Mouse (Mus musculus) embryonic facial prominence, embryonic 12.5 days (tissue): ENCODE measurements around the gene Hspa14. TPM values are rescaled to one million over a fixed set of nuclear protein-coding genes. Genes with fewer than 3 reads are reported as not detected.
A peak's percentile ranks its signal among the peaks of the same experiment; 100 is the strongest.

Source experiments
- ATAC-seq: fragments of 200-750 bp; cut with Nextera tagmentation; 2 replicates; pipeline ENCODE4 v1.8.0; 2017; ENCODE audit not compliant: insufficient number of reproducible peaks, insufficient read depth, low FRiP score, low TSS enrichment
- H3K27ac ChIP-seq: fragments of 300-500 bp; sonication (generic); 2 replicates; pipeline ENCODE4 v1.5.1; 2016; ENCODE audit warnings: mild to moderate bottlenecking
- H3K27me3 ChIP-seq: fragments of 300-500 bp; sonication (generic); 2 replicates; pipeline ENCODE4 v1.6.1; 2016; ENCODE audit warnings: mild to moderate bottlenecking, moderate library complexity
- H3K36me3 ChIP-seq: fragments of 300-500 bp; sonication (generic); 2 replicates; pipeline ENCODE4 v1.6.1; 2016; ENCODE audit warnings: mild to moderate bottlenecking
- H3K4me1 ChIP-seq: fragments of 300-500 bp; sonication (generic); 2 replicates; pipeline ENCODE4 v1.6.1; 2016
- H3K4me2 ChIP-seq: fragments of 300-500 bp; sonication (generic); replicated peaks from 2 replicates; pipeline ENCODE4 v1.6.1; 2016; ENCODE audit warnings: mild to moderate bottlenecking, moderate library complexity
- H3K4me3 ChIP-seq: fragments of 300-500 bp; sonication (generic); 2 replicates; pipeline ENCODE4 v1.5.1; 2016; ENCODE audit warnings: mild to moderate bottlenecking
- H3K9ac ChIP-seq: fragments of 300-500 bp; sonication (generic); 2 replicates; pipeline ENCODE4 v1.6.1; 2016; ENCODE audit warnings: mild to moderate bottlenecking, moderate library complexity
- H3K9me3 ChIP-seq: fragments of 300-500 bp; sonication (generic); 2 replicates; pipeline ENCODE4 v1.6.1; 2016; ENCODE audit warnings: mild to moderate bottlenecking, moderate library complexity
- WGBS: fragments of 180-500 bp; shearing (Covaris S2); methylation state at CpG from one replicate; pipeline ENCODE4 v1.1.7; 2016; 5-methylcytosine and 5-hydroxymethylcytosine counted together
- polyA plus RNA-seq: library from polyadenylated mRNA; unstranded; fragments of >200 nt; fragmentation: Nextera tagmentation; extraction: Ambion mirVana; gene quantifications from 2 replicates; pipeline ENCODE4 v1.2.1, GENCODE M21; 2016

The Hspa14 gene
- polyA plus RNA-seq, 1 experiment from 2014 or later = 104 TPM

DNA sequence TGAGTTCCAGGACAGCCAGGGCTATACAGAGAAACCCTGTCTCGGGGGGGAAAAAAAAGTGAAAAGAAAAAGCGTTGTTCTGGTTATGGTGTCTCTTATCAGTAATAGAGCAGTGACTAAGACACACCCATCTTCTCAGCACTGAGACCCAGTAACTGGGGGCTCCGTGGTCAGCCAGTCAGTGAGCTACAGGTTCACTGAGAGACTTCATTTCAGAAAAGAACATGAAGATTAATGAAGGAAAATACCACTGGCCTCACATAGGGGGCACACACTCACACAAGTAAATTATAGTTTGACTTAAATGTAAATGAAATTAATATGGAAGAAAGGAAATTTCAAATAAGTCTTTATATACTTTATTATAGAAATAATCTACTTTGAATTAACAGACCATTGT lies 32.4 kb downstream of the Hspa14 start:
- Histone ChIP-seq H3K9ac (no peak overlapping the region), H3K9me3 (no peaks in the 10 kb centered on the region), H3K27ac (no peak overlapping the region), H3K4me3 (no peak overlapping the region), H3K27me3 (no peaks in the 10 kb centered on the region), H3K36me3 (no peaks in the 10 kb centered on the region), H3K4me2 (no peak overlapping the region), H3K4me1 (0 out of 2 replicates have a peak, but pooled peaks cover 2% of the 10 kb centered on the region)
- WGBS = 79% methylated on average over 3 of the region's 3 CpGs
- no peak for ATAC-seq

DNA sequence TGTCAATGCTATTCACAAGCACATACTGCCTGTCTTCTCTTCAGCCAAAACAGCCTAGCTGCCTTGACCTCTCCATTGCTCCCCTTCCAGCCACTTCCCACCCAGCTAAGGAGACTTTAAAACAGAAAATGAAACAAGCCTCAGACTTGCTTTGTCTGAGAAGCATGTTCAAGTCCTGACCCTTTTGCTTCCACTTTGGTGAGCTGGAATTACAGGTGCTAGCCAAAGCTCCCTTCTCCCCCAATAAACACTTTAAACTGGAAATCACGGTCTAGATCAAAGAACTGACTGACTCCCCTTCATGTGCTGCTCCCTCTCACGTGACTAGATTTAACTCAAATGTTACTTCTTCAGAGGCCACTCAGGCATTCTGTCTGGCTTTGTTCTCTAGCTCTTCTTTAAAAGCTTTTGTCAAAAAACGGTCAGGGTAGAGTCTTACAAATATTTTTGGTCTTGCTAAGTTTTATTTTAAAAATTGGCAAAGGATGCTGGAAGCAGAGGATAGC lies 36.8 kb downstream of the Hspa14 start:
- Histone ChIP-seq H3K4me3 (0 out of 2 replicates have a peak overlapping the region, but pooled peaks have one; percentile 90), H3K27me3 (no peaks in the 10 kb centered on the region), H3K9ac (no peak overlapping the region), H3K27ac (no peak overlapping the region), H3K4me1 (peaks cover 10% of the 10 kb centered on the region), H3K4me2 (peak overlapping the region; percentile 68), H3K9me3 (no peaks in the 10 kb centered on the region), H3K36me3 (peaks cover 4% of the 10 kb centered on the region; the same call in 1 of the 2 replicates)
- ATAC-seq = no peak
- 67% methylated on average over 3 of the region's 3 CpGs for WGBS

DNA sequence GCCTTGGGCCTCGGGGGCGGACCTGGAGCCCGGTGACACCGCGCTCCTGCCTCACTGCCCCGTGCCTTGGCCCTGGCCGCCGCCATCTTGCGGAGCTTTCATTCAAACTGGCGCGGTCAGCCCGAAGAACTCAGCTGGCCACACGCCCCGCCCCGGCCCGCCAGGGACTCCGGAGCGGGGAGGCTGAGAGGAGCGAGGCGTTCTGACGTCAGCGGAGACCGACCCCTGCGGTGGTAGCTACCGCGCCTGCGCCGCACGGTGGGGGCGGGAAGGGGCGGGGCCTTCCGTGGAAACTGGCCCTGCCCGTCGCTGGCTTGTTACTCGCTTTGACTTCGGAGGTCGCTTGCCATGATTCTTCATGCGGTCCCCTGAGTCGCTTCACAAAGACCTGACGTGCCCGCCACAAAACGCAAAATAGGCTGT lies 37.7 kb downstream of the Hspa14 start, which contains the start of gene Suv39h2:
Gene Suv39h2 (minus strand): TSS at position 171 of the 423 bp plus-strand sequence.
- Histone ChIP-seq H3K36me3 (peaks cover 4% of the 10 kb centered on the region; the same call in 1 of the 2 replicates), H3K9me3 (no peaks in the 10 kb centered on the region), H3K4me2 (peak within 1 kb of the TSS; percentile 68), H3K4me1 (peaks cover 10% of the 10 kb centered on the region), H3K4me3 (peak within 1 kb of the TSS; percentile 90), H3K27ac (peak within 1 kb of the TSS; percentile 95), H3K27me3 (no peaks in the 10 kb centered on the region), H3K9ac (peak within 1 kb of the TSS; percentile 82)
- WGBS = 1% methylated on average over 41 of the region's 42 CpGs
- peak; percentile 98 for ATAC-seq

DNA sequence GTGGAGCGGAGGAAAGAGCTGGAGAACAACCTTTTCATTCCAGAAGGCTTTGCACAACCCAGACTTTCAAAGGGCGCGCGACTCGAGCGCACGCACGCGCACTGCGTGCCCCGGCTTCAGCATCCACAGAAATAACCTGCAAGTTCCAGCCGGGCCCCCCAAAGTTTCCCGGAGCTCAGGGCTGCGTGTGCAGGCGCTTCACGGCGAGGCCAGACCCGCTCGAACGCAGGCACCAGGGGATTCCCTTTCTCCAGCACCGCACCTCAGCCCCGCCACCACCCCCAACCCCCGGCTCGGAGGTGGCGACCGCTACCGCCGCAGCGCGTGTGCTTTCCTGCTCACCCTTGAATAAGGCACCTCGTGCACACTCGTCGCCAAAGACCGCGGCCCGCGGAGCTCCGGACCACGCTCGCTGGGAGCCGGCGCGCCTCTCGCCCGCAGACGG lies 38.2 kb downstream of the Hspa14 start:
- peaks cover 10% of the 10 kb centered on the region for H3K4me1 ChIP-seq
- peak overlapping the region; percentile 90 for H3K4me3 ChIP-seq
- peak overlapping the region; percentile 68 for H3K4me2 ChIP-seq
- H3K27ac ChIP-seq = peak overlapping the region; percentile 95
- no peaks in the 10 kb centered on the region for H3K9me3 ChIP-seq
- H3K9ac ChIP-seq = peak overlapping the region; percentile 82
- no peaks in the 10 kb centered on the region for H3K27me3 ChIP-seq
- peak; percentile 73 for ATAC-seq
- under 1% methylated on average over 46 of the region's 46 CpGs for WGBS
- H3K36me3 ChIP-seq = peaks cover 4% of the 10 kb centered on the region; the same call in 1 of the 2 replicates

DNA sequence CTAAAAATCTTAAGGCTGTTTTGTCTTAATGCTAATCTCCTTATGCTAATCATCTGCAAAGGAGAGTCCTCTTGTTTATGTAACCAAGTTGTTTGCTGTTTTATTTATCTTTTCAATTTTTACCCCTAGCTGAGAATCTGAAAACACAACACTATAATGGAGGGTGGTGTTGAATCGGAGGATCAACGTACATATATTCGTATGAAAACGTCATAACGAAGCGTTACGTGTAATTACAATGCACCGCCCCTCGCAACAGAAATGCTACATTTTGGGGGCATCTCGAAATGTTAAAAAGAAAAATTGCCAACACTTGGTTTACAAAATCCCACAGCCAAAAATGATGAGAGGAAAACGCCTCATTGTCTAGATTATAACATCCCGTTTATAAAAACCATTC lies 38.7 kb downstream of the Hspa14 start:
- Histone ChIP-seq H3K36me3 (peaks cover 4% of the 10 kb centered on the region; the same call in 1 of the 2 replicates), H3K4me2 (peak overlapping the region; percentile 68), H3K4me1 (peaks cover 10% of the 10 kb centered on the region), H3K9me3 (no peaks in the 10 kb centered on the region), H3K4me3 (peak overlapping the region; percentile 90), H3K27me3 (no peaks in the 10 kb centered on the region), H3K27ac (peak overlapping the region; percentile 95), H3K9ac (peak overlapping the region; percentile 82)
- 1% methylated on average over 12 of the region's 12 CpGs for WGBS
- ATAC-seq = no peak

DNA sequence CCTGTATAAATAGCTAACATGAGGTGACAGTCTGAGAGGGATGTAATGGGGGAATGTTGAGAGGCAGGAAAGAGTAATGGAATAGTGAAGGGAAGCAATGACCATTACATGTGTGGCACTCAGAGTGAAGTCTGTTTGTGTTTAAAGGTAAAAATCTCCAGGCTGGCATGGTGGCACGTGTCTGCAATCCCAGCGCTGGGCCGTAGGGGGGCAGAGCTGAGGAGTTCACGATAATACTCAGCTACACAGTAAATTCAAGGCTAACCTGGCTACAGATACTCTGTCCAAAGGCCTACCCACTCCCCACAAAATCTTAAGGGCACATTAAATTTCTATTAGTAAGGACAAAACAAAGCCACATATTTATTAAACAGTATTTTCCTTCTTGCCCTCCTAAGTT lies 56.0 kb downstream of the Hspa14 start:
- no peak overlapping the region for H3K27ac ChIP-seq
- peaks cover 40% of the 10 kb centered on the region for H3K36me3 ChIP-seq
- ATAC-seq = no peak
- H3K9me3 ChIP-seq = no peaks in the 10 kb centered on the region
- H3K9ac ChIP-seq = no peak overlapping the region
- 78% methylated on average over 4 of the region's 4 CpGs for WGBS
- H3K4me3 ChIP-seq = no peak overlapping the region
- no peaks in the 10 kb centered on the region for H3K4me1 ChIP-seq
- no peaks in the 10 kb centered on the region for H3K27me3 ChIP-seq
- H3K4me2 ChIP-seq = no peak overlapping the region

DNA sequence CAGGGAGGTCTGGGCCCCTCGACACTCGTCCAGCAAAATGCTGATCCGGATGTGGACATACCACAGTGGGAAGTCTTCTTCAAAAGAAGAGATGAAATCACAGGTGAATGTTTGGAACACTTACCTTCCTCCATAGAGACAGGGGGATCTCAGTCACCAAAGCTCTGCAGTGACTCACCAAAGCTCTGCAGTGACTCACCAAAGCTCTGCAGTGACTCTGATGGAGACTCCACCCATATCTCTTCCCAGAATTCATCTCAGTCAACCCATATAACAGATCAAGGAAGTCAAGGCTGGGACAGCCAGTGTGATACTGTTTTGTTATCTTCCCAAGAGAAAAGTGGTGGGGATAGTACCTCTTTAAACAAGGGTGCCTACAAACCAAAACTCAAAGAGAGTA lies 59.5 kb downstream of the Hspa14 start:
- WGBS = 93% methylated on average over 3 of the region's 3 CpGs
- Histone ChIP-seq H3K9me3 (no peaks in the 10 kb centered on the region), H3K9ac (no peak overlapping the region), H3K4me2 (no peak overlapping the region), H3K36me3 (peaks cover 35% of the 10 kb centered on the region), H3K27me3 (no peaks in the 10 kb centered on the region), H3K27ac (no peak overlapping the region), H3K4me1 (no peaks in the 10 kb centered on the region), H3K4me3 (no peak overlapping the region)
- no peak for ATAC-seq

DNA sequence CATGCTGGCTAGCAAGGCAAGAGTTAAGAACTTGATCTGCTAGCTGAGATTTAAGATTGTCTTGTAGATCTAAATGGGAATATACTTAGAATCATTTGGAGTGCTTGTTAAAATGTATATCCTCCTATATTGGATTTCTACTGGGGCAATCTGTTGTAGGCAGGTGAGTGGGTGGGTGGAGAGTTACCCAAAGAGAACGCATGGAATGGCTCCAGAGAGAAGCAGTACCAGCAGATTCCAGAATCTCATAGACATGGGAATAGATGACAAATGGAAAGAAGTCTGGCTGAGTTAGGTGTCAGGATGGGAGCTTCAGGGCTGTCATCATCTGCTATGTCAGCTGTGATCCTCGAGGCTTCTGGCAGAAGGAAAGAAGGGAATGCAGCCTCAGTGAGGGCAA lies 63.2 kb downstream of the Hspa14 start:
- Histone ChIP-seq H3K36me3 (peaks cover 17% of the 10 kb centered on the region), H3K4me2 (no peak overlapping the region), H3K27me3 (no peaks in the 10 kb centered on the region), H3K4me3 (no peak overlapping the region), H3K4me1 (no peaks in the 10 kb centered on the region), H3K27ac (no peak overlapping the region), H3K9ac (no peak overlapping the region), H3K9me3 (no peaks in the 10 kb centered on the region)
- 83% methylated on average over 2 of the region's 2 CpGs for WGBS
- ATAC-seq = no peak

DNA sequence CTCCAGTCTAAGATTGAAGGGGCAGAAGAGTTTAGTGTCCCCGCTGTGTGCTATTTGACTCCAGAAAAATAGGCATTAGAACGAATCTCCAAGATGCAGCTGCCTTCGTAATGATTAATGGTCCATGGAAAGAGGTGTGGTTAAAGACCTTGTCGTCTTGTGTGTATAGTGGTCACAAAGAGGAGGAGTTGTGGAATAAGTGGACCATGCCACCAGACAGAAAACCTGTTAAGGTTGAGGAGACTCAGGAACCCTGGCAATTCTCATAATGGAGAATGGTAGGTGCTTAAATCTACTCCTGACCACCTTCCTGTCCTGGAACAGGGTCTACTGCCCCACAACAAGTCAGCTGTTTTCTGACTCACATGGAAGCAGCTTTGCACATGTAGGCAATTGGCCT lies 66.6 kb downstream of the Hspa14 start:
- H3K9me3 ChIP-seq = no peaks in the 10 kb centered on the region
- 92% methylated on average over 4 of the region's 4 CpGs for WGBS

DNA sequence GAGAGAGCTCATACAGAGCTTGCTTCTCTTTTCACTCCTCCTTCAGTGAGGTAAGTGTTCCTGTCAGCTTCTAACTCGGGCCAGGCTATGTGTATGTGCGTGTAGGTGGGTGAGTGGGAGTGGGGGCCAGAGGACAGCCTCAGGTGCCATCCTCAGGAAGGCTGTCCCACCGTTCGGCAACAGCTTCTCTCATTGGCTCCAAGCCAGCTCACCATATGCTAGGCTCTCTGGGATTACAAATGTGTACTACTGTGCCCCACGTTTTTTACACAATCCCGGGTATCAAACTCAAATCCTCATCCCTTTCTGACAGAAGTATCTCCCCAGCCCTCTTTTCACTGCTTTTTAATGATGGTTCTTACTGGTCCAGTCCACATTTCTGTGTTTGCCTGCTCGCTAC lies 68.4 kb downstream of the Hspa14 start:
- H3K9ac ChIP-seq = no peak overlapping the region
- H3K9me3 ChIP-seq = no peaks in the 10 kb centered on the region
- ATAC-seq = no peak
- no peaks in the 10 kb centered on the region for H3K27me3 ChIP-seq
- no peak overlapping the region for H3K27ac ChIP-seq
- peaks cover 5% of the 10 kb centered on the region; the same call in 1 of the 2 replicates for H3K36me3 ChIP-seq
- 82% methylated on average over 7 of the region's 7 CpGs for WGBS
- H3K4me2 ChIP-seq = no peak overlapping the region
- no peaks in the 10 kb centered on the region for H3K4me1 ChIP-seq
- no peak overlapping the region for H3K4me3 ChIP-seq

More for the DNA sequence above, 66.6 kb downstream of the Hspa14 start:
- peaks cover 5% of the 10 kb centered on the region for H3K36me3 ChIP-seq
- no peak overlapping the region for H3K27ac ChIP-seq
- H3K9ac ChIP-seq = no peak overlapping the region
- ATAC-seq = no peak
- no peaks in the 10 kb centered on the region for H3K27me3 ChIP-seq
- no peak overlapping the region for H3K4me2 ChIP-seq
- no peaks in the 10 kb centered on the region for H3K4me1 ChIP-seq
- H3K4me3 ChIP-seq = no peak overlapping the region
